ENCODE assay signal across 10 mouse cellular contexts in the genomic region with DNA sequence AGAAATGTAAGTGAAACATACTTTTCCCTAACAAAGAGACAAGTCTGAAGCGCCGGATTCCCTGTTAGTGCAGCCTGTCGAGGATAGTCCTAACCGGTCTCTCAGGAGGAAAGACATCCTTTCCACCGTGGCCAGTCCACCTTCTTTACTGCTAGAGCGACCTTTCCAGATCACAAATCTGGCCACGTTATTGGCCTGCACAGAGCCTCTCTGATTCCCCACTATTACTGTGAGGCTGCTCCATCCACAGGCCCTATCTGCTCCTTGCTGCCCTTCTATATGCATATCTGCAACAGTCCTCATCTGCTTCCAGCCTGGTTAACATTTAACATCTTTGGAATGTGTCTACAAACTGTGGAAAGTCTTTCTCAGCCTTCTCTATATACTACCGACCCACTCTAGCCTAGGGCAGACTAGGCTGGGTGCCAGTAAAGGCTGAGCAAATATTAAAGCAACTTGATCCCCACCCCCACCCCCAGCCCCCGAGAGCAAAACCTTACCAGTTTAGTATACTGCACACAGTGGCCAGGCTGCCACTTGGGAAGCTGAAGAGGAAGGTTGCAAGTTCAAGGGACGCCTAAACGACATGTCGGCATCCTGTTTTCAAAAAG. TPM values are rescaled to one million over a fixed set of nuclear protein-coding genes. Genes with fewer than 3 reads are reported as not detected.
DNase-seq lines count a peak whose midpoint lies in the region; ATAC-seq and TF ChIP-seq lines count a peak whose summit lies in the region.
"Had no signal": no experiment of that assay in that cellular context is flagged by ENCODE, and none has a peak within 500 bp of the region (broad histone marks: within the 10 kb centered on the region; RNA-seq: fewer than 3 reads in every experiment).

No protein-coding gene starts in this region.

- H3K4me3 ChIP-seq in forebrain, embryonic 12.5 days (replicated peaks), result no peak overlapping the region
- no peak overlapping the region for H3K4me3 ChIP-seq in forebrain, embryonic 14.5 days (ENCODE audit: low read depth, low read length)
- no peak overlapping the region for H3K4me3 ChIP-seq in midbrain, embryonic 14.5 days (replicated peaks; ENCODE audit: low read depth, low read length)
- H3K4me3 ChIP-seq in midbrain, embryonic 16.5 days (ENCODE audit: low read depth, low read length), result no peak overlapping the region
- H3K4me3 ChIP-seq in liver, embryonic 14.5 days (ENCODE audit: insufficient read depth in 1 of 2, low read depth in 2 of 2, low read length in 2 of 2), result no peak overlapping the region
- H3K4me3 ChIP-seq: megakaryocyte, embryonic 14.5 days had no signal

- no peak for DNase-seq in forebrain, embryonic 14.5 days (ENCODE audit: low spot score)
- DNase-seq in midbrain, embryonic 14.5 days, result no peak
- no peak for DNase-seq in liver, embryonic 14.5 days (ENCODE audit: low read depth in 3 of 3, low spot score in 3 of 3)
- DNase-seq in cerebellum, adult 11 months, result no peak
- no peak for DNase-seq in spleen, postnatal 36 days (ENCODE audit: low spot score in 2 of 2)
- no peak for DNase-seq in left cerebral cortex, postnatal 25 days (ENCODE audit: low spot score in 2 of 2)

- no peaks in the 10 kb centered on the region for H3K27me3 ChIP-seq in forebrain, embryonic 12.5 days
- H3K27me3 ChIP-seq in forebrain, embryonic 14.5 days (replicated peaks; ENCODE audit: control insufficient read depth, insufficient read depth, low read length), result no peaks in the 10 kb centered on the region
- H3K27me3 ChIP-seq in midbrain, embryonic 14.5 days (ENCODE audit: control insufficient read depth, insufficient read depth, low read length), result no peaks in the 10 kb centered on the region
- H3K27me3 ChIP-seq in midbrain, embryonic 16.5 days (ENCODE audit: control insufficient read depth, insufficient read depth, low read depth, low read length), result no peaks in the 10 kb centered on the region
- no peaks in the 10 kb centered on the region for H3K27me3 ChIP-seq in liver, embryonic 14.5 days (ENCODE audit: control insufficient read depth, insufficient read depth, low read length)
- H3K27me3 ChIP-seq: megakaryocyte, embryonic 14.5 days had no signal

- no peaks in the 10 kb centered on the region for H3K36me3 ChIP-seq in forebrain, embryonic 12.5 days (replicated peaks)
- H3K36me3 ChIP-seq in forebrain, embryonic 14.5 days (ENCODE audit: control insufficient read depth, insufficient read depth, low read length), result no peaks in the 10 kb centered on the region
- no peaks in the 10 kb centered on the region for H3K36me3 ChIP-seq in midbrain, embryonic 14.5 days (ENCODE audit: control insufficient read depth, insufficient read depth, low read length)
- H3K36me3 ChIP-seq in midbrain, embryonic 16.5 days (ENCODE audit: control insufficient read depth, insufficient read depth, low read length), result no peaks in the 10 kb centered on the region
- no peaks in the 10 kb centered on the region for H3K36me3 ChIP-seq in liver, embryonic 14.5 days (replicated peaks; ENCODE audit: control insufficient read depth, insufficient read depth, low read depth)

- H3K9me3 ChIP-seq in forebrain, embryonic 12.5 days, result no peaks in the 10 kb centered on the region
- H3K9me3 ChIP-seq in forebrain, embryonic 14.5 days (replicated peaks; ENCODE audit: control insufficient read depth, low read length), result no peaks in the 10 kb centered on the region
- no peaks in the 10 kb centered on the region for H3K9me3 ChIP-seq in midbrain, embryonic 14.5 days (ENCODE audit: control insufficient read depth, low read length)
- no peaks in the 10 kb centered on the region for H3K9me3 ChIP-seq in midbrain, embryonic 16.5 days (replicated peaks; ENCODE audit: control insufficient read depth, low read length, poor library complexity, severe bottlenecking)
- no peaks in the 10 kb centered on the region; the same call in 1 of the 2 replicates for H3K9me3 ChIP-seq in liver, embryonic 14.5 days (ENCODE audit: control insufficient read depth, low read length)

- no peak overlapping the region for H3K9ac ChIP-seq in forebrain, embryonic 12.5 days
- no peak overlapping the region for H3K9ac ChIP-seq in forebrain, embryonic 14.5 days (ENCODE audit: low read length)
- no peak overlapping the region for H3K9ac ChIP-seq in midbrain, embryonic 14.5 days (replicated peaks; ENCODE audit: low read length)
- no peak overlapping the region for H3K9ac ChIP-seq in midbrain, embryonic 16.5 days (ENCODE audit: low read depth, low read length)
- no peak overlapping the region for H3K9ac ChIP-seq in liver, embryonic 14.5 days (replicated peaks)

- H3K4me2 ChIP-seq in forebrain, embryonic 12.5 days, result no peak overlapping the region
- no peak overlapping the region for H3K4me2 ChIP-seq in forebrain, embryonic 14.5 days (ENCODE audit: low read length)
- no peak overlapping the region for H3K4me2 ChIP-seq in midbrain, embryonic 14.5 days (ENCODE audit: low read length)
- no peak overlapping the region for H3K4me2 ChIP-seq in midbrain, embryonic 16.5 days (ENCODE audit: low read length)
- H3K4me2 ChIP-seq in liver, embryonic 14.5 days (ENCODE audit: low read depth), result no peak overlapping the region

- TF ChIP-seq CTCF in liver, embryonic 14.5 days (IDR thresholded peaks at IDR 0.05; ENCODE audit: low read depth), result no peak

- TF ChIP-seq EP300 in liver, embryonic 14.5 days (IDR thresholded peaks at IDR 0.05; ENCODE audit: low read depth), result no peak

- H3K4me1 ChIP-seq in forebrain, embryonic 12.5 days, result peaks cover 28% of the 10 kb centered on the region
- peaks cover 27% of the 10 kb centered on the region for H3K4me1 ChIP-seq in forebrain, embryonic 14.5 days (ENCODE audit: control insufficient read depth, insufficient read depth, low read length)
- H3K4me1 ChIP-seq in midbrain, embryonic 14.5 days (ENCODE audit: control insufficient read depth, insufficient read depth, low read length), result peaks cover 40% of the 10 kb centered on the region
- peaks cover 30% of the 10 kb centered on the region for H3K4me1 ChIP-seq in midbrain, embryonic 16.5 days (ENCODE audit: control insufficient read depth, insufficient read depth, low read length)
- H3K4me1 ChIP-seq in liver, embryonic 14.5 days (replicated peaks; ENCODE audit: control insufficient read depth in 2 of 2, insufficient read depth in 2 of 2, low read length in 1 of 2), result peaks cover 15 to 25% of the 10 kb centered on the region in 2 experiments; a peak in 3 of 4 replicates

- intact Hi-C loops in left cerebral cortex, postnatal 25 days (cut with DNase I), result loop anchor here (5.0 kb wide), 1 partner anchor 104 kb away; no protein-coding TSS in a partner anchor

- ATAC-seq in forebrain, embryonic 12.5 days (ENCODE audit: low FRiP score), result no peak
- no peak for ATAC-seq in forebrain, embryonic 14.5 days
- ATAC-seq in midbrain, embryonic 14.5 days (ENCODE audit: low FRiP score, low TSS enrichment), result no peak
- ATAC-seq in midbrain, embryonic 16.5 days, result no peak
- peak; percentile 73 for ATAC-seq in liver, embryonic 14.5 days (ENCODE audit: insufficient read depth)

- 0 out of 2 replicates have a peak overlapping the region, but pooled peaks have one; percentile 20 for H3K27ac ChIP-seq in forebrain, embryonic 12.5 days
- H3K27ac ChIP-seq in forebrain, embryonic 14.5 days (ENCODE audit: low read depth, low read length), result no peak overlapping the region
- H3K27ac ChIP-seq in midbrain, embryonic 14.5 days (replicated peaks; ENCODE audit: low read depth, low read length), result peak overlapping the region; percentile 57
- no peak overlapping the region for H3K27ac ChIP-seq in midbrain, embryonic 16.5 days (ENCODE audit: low read length)
- H3K27ac ChIP-seq in liver, embryonic 14.5 days, result no peak overlapping the region; the same call in 1 of the 2 replicates

- WGBS in forebrain, embryonic 12.5 days, result 79% methylated on average over 12 of the region's 12 CpGs
- WGBS in forebrain, embryonic 14.5 days, result 72% methylated on average over 12 of the region's 12 CpGs
- WGBS in midbrain, embryonic 14.5 days, result 83% methylated on average over 12 of the region's 12 CpGs
- WGBS in midbrain, embryonic 16.5 days, result 79% methylated on average over 12 of the region's 12 CpGs
- WGBS in liver, embryonic 14.5 days (ENCODE audit: insufficient replicate concordance), result 62% methylated on average over 12 of the region's 12 CpGs

RNA-seq across cellular contexts. Expression of gene Tom1l2, which starts 44.1 kb away (rescaled TPM):
- 31.3 and 32.6 TPM in 2 replicates for polyA plus RNA-seq in forebrain, embryonic 12.5 days (2016; fragmentation: Nextera tagmentation; extraction: Ambion mirVana)
- polyA plus RNA-seq in forebrain, embryonic 14.5 days (2014; fragmentation: Nextera tagmentation; extraction: Ambion mirVana), result 23.0 and 31.6 TPM in 2 replicates
- 48.5 and 50.9 TPM in 2 replicates for polyA plus RNA-seq in midbrain, embryonic 14.5 days (2014; fragmentation: Nextera tagmentation; extraction: Ambion mirVana)
- polyA plus RNA-seq in midbrain, embryonic 16.5 days (2015; fragmentation: Nextera tagmentation; extraction: Ambion mirVana), result 66.4 and 74.6 TPM in 2 replicates
- 4.9 and 5.0 TPM in 2 replicates for polyA plus RNA-seq in liver, embryonic 14.5 days (2012; rRNA removed)
- polyA plus RNA-seq in liver, embryonic 14.5 days (2014; fragmentation: Nextera tagmentation; extraction: Ambion mirVana), result 2.4 and 3.1 TPM in 2 replicates
- 100 to 1,000 TPM; 200 to 203 TPM for total RNA-seq in left cerebral cortex, postnatal 25 days (2021)

RNA-seq across cellular contexts. Expression of gene Drc3, which starts 44.5 kb away (rescaled TPM):
- 3.0 and 3.2 TPM in 2 replicates for polyA plus RNA-seq in forebrain, embryonic 12.5 days (2016; fragmentation: Nextera tagmentation; extraction: Ambion mirVana)
- polyA plus RNA-seq in forebrain, embryonic 14.5 days (2014; fragmentation: Nextera tagmentation; extraction: Ambion mirVana), result 5.9 and 7.0 TPM in 2 replicates
- polyA plus RNA-seq in midbrain, embryonic 14.5 days (2014; fragmentation: Nextera tagmentation; extraction: Ambion mirVana), result 5.3 and 6.1 TPM in 2 replicates
- polyA plus RNA-seq in midbrain, embryonic 16.5 days (2015; fragmentation: Nextera tagmentation; extraction: Ambion mirVana), result 6.6 and 7.1 TPM in 2 replicates
- 0.34 and 0.39 TPM in 2 replicates for polyA plus RNA-seq in liver, embryonic 14.5 days (2012; rRNA removed)
- 0.14 and 0.20 TPM in 2 replicates for polyA plus RNA-seq in liver, embryonic 14.5 days (2014; fragmentation: Nextera tagmentation; extraction: Ambion mirVana)
- total RNA-seq in left cerebral cortex, postnatal 25 days (2021), result 10 to 100 TPM in 1 of 2 experiments, 1 to 10 TPM in 1; 9.1 to 11.1 TPM
- polyA plus RNA-seq: C2C12 had no signal

Comparison
In these comparisons a context has a peak if more than half of its experiments do, and no peak if none do; other contexts are left out.
1. H3K27ac ChIP-seq: peak in forebrain, embryonic 12.5 days (single experiment) and midbrain, embryonic 14.5 days (single experiment); none in forebrain, embryonic 14.5 days (single experiment), midbrain, embryonic 16.5 days (single experiment) and liver, embryonic 14.5 days (single experiment).